Mouse (Mus musculus) right cerebral cortex, adult 2 months (tissue): ENCODE measurements around the gene Gm10309.
A peak's percentile ranks its signal among the peaks of the same experiment; 100 is the strongest.
"Not testable (repeated sequence)": the region's sequence is repeated elsewhere in the genome, so short reads cannot be mapped to it uniquely, and the experiment has no call there.

Source experiments
- DNase-seq, 2 experiments: peaks; one replicate each; pipeline ENCODE4 v3.0.0; 2021 to 2022; ENCODE audit warnings: low spot score in 2 of 2

Gene Gm10309

GRCm38 (mm10) chr17:86514974-86515620 lies 10.1 kb upstream of the Gm10309 start:
- no peak for DNase-seq

- DNase-seq, result no peak
Measured at GRCm38 (mm10) chr17:86509871-86510270, 4.8 kb upstream of the Gm10309 start.

- DNase-seq, result no peak
Measured at GRCm38 (mm10) chr17:86508212-86508490, 3.1 kb upstream of the Gm10309 start.

- no peak for DNase-seq
Measured at GRCm38 (mm10) chr17:86507342-86508211, 2.5 kb upstream of the Gm10309 start.

GRCm38 (mm10) chr17:86506881-86507280 lies 1.8 kb upstream of the Gm10309 start:
- DNase-seq, result no peak

- DNase-seq, result no peak
Measured at GRCm38 (mm10) chr17:86503208-86503897, 1.7 kb downstream of the Gm10309 start.

- DNase-seq, result no peak
Measured at GRCm38 (mm10) chr17:86501393-86501792, 3.6 kb downstream of the Gm10309 start.

- DNase-seq, result no peak
Measured at GRCm38 (mm10) chr17:86499359-86500045, 5.5 kb downstream of the Gm10309 start.

- no peak for DNase-seq
Measured at GRCm38 (mm10) chr17:86497302-86497701, 7.7 kb downstream of the Gm10309 start.

- peak; percentile 56 to 60 for DNase-seq
Measured at GRCm38 (mm10) chr17:86496123-86496771, 8.8 kb downstream of the Gm10309 start.

- no peak for DNase-seq
Measured at GRCm38 (mm10) chr17:86494895-86495294, 10.1 kb downstream of the Gm10309 start.

- no peak for DNase-seq
Measured at GRCm38 (mm10) chr17:86494494-86494893, 10.5 kb downstream of the Gm10309 start.

- DNase-seq, result no peak
Measured at GRCm38 (mm10) chr17:86493891-86494420, 11.1 kb downstream of the Gm10309 start.

GRCm38 (mm10) chr17:86492376-86492775 lies 12.7 kb downstream of the Gm10309 start:
- DNase-seq, result no peak

- DNase-seq, result no peak
Measured at GRCm38 (mm10) chr17:86489827-86490226, 15.2 kb downstream of the Gm10309 start.

GRCm38 (mm10) chr17:86487450-86487849 lies 17.6 kb downstream of the Gm10309 start:
- DNase-seq, result no peak

GRCm38 (mm10) chr17:86486657-86487056 lies 18.4 kb downstream of the Gm10309 start:
- no peak for DNase-seq

- DNase-seq, result peak; percentile 87 to 88
Measured at GRCm38 (mm10) chr17:86484087-86484737, 20.8 kb downstream of the Gm10309 start.

- no peak for DNase-seq
Measured at GRCm38 (mm10) chr17:86482675-86483074, 22.4 kb downstream of the Gm10309 start.

GRCm38 (mm10) chr17:86479406-86479805 lies 25.6 kb downstream of the Gm10309 start:
- no peak for DNase-seq

GRCm38 (mm10) chr17:86477401-86477800 lies 27.6 kb downstream of the Gm10309 start:
- DNase-seq, result not testable (repeated sequence)
